Mouse (Mus musculus) heart, embryonic 14.5 days (tissue): ENCODE results near the gene Spsb1. TPM values are rescaled to one million over a fixed set of nuclear protein-coding genes. Genes with fewer than 3 reads are reported as not detected.
A peak's percentile ranks its signal among the peaks of the same experiment; 100 is the strongest.

Experiments used
- ATAC-seq: fragments of 200-750 bp; cut with Nextera tagmentation; 2 replicates; pipeline ENCODE4 v1.8.0; 2017; ENCODE audit warnings: low read depth, moderate TSS enrichment; ENCODE audit not compliant: insufficient number of reproducible peaks, insufficient read depth, low FRiP score
- H3K27ac ChIP-seq, 2 experiments: fragments of 200-500 bp in 1 of 2; fragments of 300-500 bp in 1 of 2; sonication (generic) in 1 of 2; replicated peaks in 1 of 2; 2 replicates each; pipeline ENCODE4 v1.5.1; 2012 to 2014; ENCODE audit warnings: low read depth in 2 of 2, low read length in 2 of 2, control low read depth in 1 of 2, mild to moderate bottlenecking in 1 of 2, mixed read lengths in 1 of 2; ENCODE audit not compliant: control insufficient read depth in 1 of 2, insufficient read depth in 1 of 2
- H3K27me3 ChIP-seq: fragments of 300-500 bp; sonication (generic); 2 replicates; pipeline ENCODE4 v1.6.1; 2014; ENCODE audit warnings: mild to moderate bottlenecking, low read length, control low read depth; ENCODE audit not compliant: control insufficient read depth, insufficient read depth
- H3K36me3 ChIP-seq: fragments of 300-500 bp; sonication (generic); 2 replicates; pipeline ENCODE4 v1.6.1; 2014; ENCODE audit warnings: mild to moderate bottlenecking, control low read depth, low read length, mixed read lengths; ENCODE audit not compliant: control insufficient read depth, insufficient read depth
- H3K4me1 ChIP-seq, 2 experiments: fragments of 200-500 bp in 1 of 2; fragments of 300-500 bp in 1 of 2; sonication (generic) in 1 of 2; 2 replicates each; pipeline ENCODE4 v1.6.1; 2012 to 2014; ENCODE audit warnings: low read length in 2 of 2, control low read depth in 1 of 2, mixed read lengths in 1 of 2; ENCODE audit not compliant: control insufficient read depth in 2 of 2, insufficient read depth in 2 of 2
- H3K4me2 ChIP-seq: fragments of 300-500 bp; sonication (generic); 2 replicates; pipeline ENCODE4 v1.6.1; 2014; ENCODE audit warnings: mild to moderate bottlenecking, low read length
- H3K4me3 ChIP-seq, 2 experiments: fragments of 200-500 bp in 1 of 2; fragments of 300-500 bp in 1 of 2; sonication (generic) in 1 of 2; 2 replicates each; pipeline ENCODE4 v1.5.1; 2012 to 2014; ENCODE audit warnings: low read length in 2 of 2, mild to moderate bottlenecking in 2 of 2, control low read depth in 1 of 2, low read depth in 1 of 2, moderate library complexity in 1 of 2; ENCODE audit not compliant: control insufficient read depth in 1 of 2, insufficient read depth in 1 of 2
- H3K9ac ChIP-seq: fragments of 300-500 bp; sonication (generic); 2 replicates; pipeline ENCODE4 v1.6.1; 2014; ENCODE audit warnings: mild to moderate bottlenecking, low read length
- H3K9me3 ChIP-seq: fragments of 300-500 bp; sonication (generic); 2 replicates; pipeline ENCODE4 v1.6.1; 2016; ENCODE audit warnings: low read length, control low read depth; ENCODE audit not compliant: control insufficient read depth
- WGBS: fragments of 180-500 bp; shearing (Covaris S2); extraction: QIAGEN DNeasy Blood & Tissue Kit; methylation state at CpG from one replicate; pipeline ENCODE4 v1.1.7; 2014; 5-methylcytosine and 5-hydroxymethylcytosine counted together
- polyA plus RNA-seq: library from polyadenylated mRNA; unstranded; fragments of >200 nt; fragmentation: Nextera tagmentation; extraction: Ambion mirVana; gene quantifications from 2 replicates; pipeline ENCODE4 v1.2.1, GENCODE M21; 2014

Gene Spsb1
- polyA plus RNA-seq, 1 experiment from 2014 or later: 6.3 TPM

GRCm38 (mm10) chr4:149982154-149982553, 27.3 kb upstream of the Spsb1 start:
- Histone ChIP-seq H3K9me3 (no peaks in the 10 kb centered on the region), H3K27ac (no peak overlapping the region), H3K4me3 (no peak overlapping the region), H3K4me1 (peaks cover 19 to 21% of the 10 kb centered on the region in 2 experiments), H3K27me3 (no peaks in the 10 kb centered on the region), H3K4me2 (no peak overlapping the region), H3K9ac (no peak overlapping the region), H3K36me3 (peaks cover 33% of the 10 kb centered on the region)
- ATAC-seq: no peak
- 81% methylated on average over 15 of the region's 15 CpGs for WGBS

DNA sequence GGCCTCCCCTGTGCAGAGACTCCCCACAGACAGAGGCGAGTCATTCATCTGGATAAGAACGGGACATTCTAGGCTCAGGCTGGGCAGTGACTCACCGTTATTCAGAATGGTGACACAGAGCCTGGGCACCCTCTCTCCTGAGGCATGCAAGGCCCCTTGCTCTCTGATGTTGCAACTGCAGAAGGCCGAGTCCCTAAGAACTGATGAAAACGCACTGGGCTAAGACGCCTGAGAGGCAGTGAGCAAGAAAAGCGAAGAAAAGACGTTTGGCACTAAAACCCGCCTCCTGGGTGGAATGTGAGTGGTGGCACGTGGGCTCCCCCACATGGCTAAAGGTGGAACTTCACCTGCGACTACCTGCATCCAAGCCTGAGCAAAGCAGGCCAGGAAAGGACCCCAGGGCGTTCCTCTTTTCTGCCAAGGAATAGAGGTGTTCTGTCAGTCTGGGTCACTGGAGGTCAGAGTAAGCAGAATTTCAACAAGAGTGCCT, 25.0 kb upstream of the Spsb1 start:
- H3K27ac ChIP-seq: no peak overlapping the region

DNA sequence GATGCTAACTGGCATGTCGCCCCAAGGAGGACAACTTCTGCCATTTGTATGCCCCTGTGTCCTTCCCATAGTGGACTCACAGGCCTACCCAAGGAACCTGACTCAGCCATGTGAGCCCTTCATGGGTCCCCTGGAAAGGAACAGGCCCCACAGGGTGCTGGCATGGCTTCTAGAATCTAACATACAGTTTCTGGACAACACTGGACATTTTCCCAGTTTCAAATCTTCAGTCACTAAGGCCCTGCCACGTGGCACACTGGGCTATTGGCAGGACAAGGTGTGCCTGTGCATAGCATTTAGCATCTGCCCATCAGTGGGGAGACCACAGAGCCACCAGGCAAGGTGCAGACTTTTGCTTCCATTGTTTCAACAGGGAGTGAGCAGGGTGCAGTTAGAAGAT, 24.0 kb upstream of the Spsb1 start:
- Histone ChIP-seq H3K4me2 (no peak overlapping the region), H3K36me3 (peaks cover 31% of the 10 kb centered on the region), H3K4me3 (no peak overlapping the region), H3K27me3 (no peaks in the 10 kb centered on the region), H3K9me3 (no peaks in the 10 kb centered on the region), H3K9ac (no peak overlapping the region), H3K4me1 (peaks cover 26 to 29% of the 10 kb centered on the region in 2 experiments), H3K27ac (no peak overlapping the region)
- no peak for ATAC-seq
- WGBS: 79% methylated on average over 2 of the region's 2 CpGs

More for the DNA sequence above, 25.0 kb upstream of the Spsb1 start:
- H3K9ac ChIP-seq: peak overlapping the region; percentile 39; the same call in 1 of the 2 replicates
- 0 out of 4 replicates have a peak overlapping the region, but pooled peaks of 1 of the 2 experiments have one; percentile 8 for H3K4me3 ChIP-seq
- no peaks in the 10 kb centered on the region for H3K9me3 ChIP-seq
- H3K4me2 ChIP-seq: peak overlapping the region; percentile 64
- H3K36me3 ChIP-seq: peaks cover 33% of the 10 kb centered on the region
- peaks cover 26 to 28% of the 10 kb centered on the region in 2 experiments for H3K4me1 ChIP-seq
- WGBS: 2% methylated on average over 12 of the region's 12 CpGs
- peak; percentile 16; the same call in 1 of the 2 replicates for ATAC-seq
- H3K27me3 ChIP-seq: no peaks in the 10 kb centered on the region

- H3K27me3 ChIP-seq: no peaks in the 10 kb centered on the region
- H3K4me2 ChIP-seq: peak overlapping the region; percentile 21; the same call in 1 of the 2 replicates
- H3K9ac ChIP-seq: peak overlapping the region; percentile 44; the same call in 1 of the 2 replicates
- H3K4me1 ChIP-seq: peaks cover 26 to 29% of the 10 kb centered on the region in 2 experiments
- WGBS: 34% methylated on average over 17 of the region's 17 CpGs
- no peaks in the 10 kb centered on the region for H3K9me3 ChIP-seq
- H3K4me3 ChIP-seq: no peak overlapping the region
- H3K27ac ChIP-seq: peak overlapping the region; percentile 29 to 58; a peak in 2 of 4 replicates
- ATAC-seq: peak; percentile 51; the same call in 1 of the 2 replicates
- peaks cover 24% of the 10 kb centered on the region for H3K36me3 ChIP-seq
These were observed 23.1 kb upstream of the Spsb1 start for GRCm38 (mm10) chr4:149977801-149978544.

- 61% methylated on average over 6 of the region's 6 CpGs for WGBS
- no peak for ATAC-seq
- H3K27ac ChIP-seq: no peak overlapping the region
These were observed 22.3 kb upstream of the Spsb1 start for GRCm38 (mm10) chr4:149977181-149977580.

GRCm38 (mm10) chr4:149975730-149976254, 20.9 kb upstream of the Spsb1 start:
- Histone ChIP-seq H3K36me3 (peaks cover 2% of the 10 kb centered on the region; the same call in 1 of the 2 replicates), H3K27me3 (no peaks in the 10 kb centered on the region), H3K4me3 (no peak overlapping the region), H3K4me2 (no peak overlapping the region), H3K27ac (no peak overlapping the region), H3K4me1 (peaks cover 26 to 29% of the 10 kb centered on the region in 2 experiments), H3K9ac (no peak overlapping the region), H3K9me3 (no peaks in the 10 kb centered on the region)
- ATAC-seq: no peak
- 81% methylated on average over 5 of the region's 5 CpGs for WGBS

More at GRCm38 (mm10) chr4:149977181-149977580, 22.3 kb upstream of the Spsb1 start:
- H3K27me3 ChIP-seq: no peaks in the 10 kb centered on the region
- H3K4me2 ChIP-seq: no peak overlapping the region
- H3K9ac ChIP-seq: no peak overlapping the region
- H3K36me3 ChIP-seq: peaks cover 16% of the 10 kb centered on the region; the same call in 1 of the 2 replicates
- H3K9me3 ChIP-seq: no peaks in the 10 kb centered on the region
- H3K4me1 ChIP-seq: peaks cover 26 to 29% of the 10 kb centered on the region in 2 experiments
- H3K4me3 ChIP-seq: no peak overlapping the region

DNA sequence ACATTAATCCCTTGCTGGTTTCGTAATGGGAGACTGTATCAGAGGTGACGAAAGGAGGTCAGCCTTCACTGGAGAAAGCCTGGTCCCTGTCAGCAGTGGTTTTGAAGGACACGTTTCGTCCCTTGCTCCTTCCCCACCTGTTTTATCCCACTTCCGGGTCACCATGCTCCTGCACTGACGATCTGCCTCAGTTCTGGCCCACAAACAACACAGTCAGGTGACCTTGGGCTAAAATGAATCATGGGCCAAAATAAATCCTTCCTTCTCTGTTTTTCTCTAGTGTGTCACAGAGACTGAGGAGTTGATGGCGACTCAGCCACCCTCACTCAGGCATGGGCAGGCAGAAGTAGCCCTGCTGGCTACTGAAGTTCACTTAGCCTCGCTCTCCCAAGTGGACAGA, 20.4 kb upstream of the Spsb1 start:
- Histone ChIP-seq H3K4me2 (no peak overlapping the region), H3K9me3 (no peaks in the 10 kb centered on the region), H3K4me1 (peaks cover 26 to 29% of the 10 kb centered on the region in 2 experiments), H3K27me3 (no peaks in the 10 kb centered on the region), H3K27ac (no peak overlapping the region), H3K9ac (no peak overlapping the region), H3K36me3 (no peaks in the 10 kb centered on the region), H3K4me3 (no peak overlapping the region)
- no peak for ATAC-seq
- WGBS: 38% methylated on average over 8 of the region's 8 CpGs
